Mouse (Mus musculus): ENCODE measurements around the gene Adcy7.

DNA sequence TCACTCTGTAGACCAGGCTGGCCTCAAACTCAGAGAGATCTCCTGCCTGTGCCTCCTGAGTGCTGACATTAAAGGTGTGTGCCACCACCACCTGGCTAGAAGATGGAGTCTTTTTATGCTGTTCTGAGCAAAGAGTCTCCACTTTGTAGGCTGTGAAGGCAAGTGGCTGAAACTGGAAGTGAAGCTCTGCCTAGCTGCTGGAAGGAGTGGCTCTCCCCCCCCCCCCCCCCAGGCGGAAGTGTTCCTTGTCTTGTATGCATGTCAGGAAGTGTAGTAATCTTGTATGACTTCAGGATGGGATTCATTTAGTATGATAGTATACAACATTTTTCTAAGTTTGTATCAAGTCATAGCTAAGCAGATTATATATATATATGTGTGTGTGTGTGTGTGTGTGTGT, 43.4 kb upstream of the Adcy7 start:
- TF ChIP-seq CTCF (IDR thresholded peaks at IDR 0.05; ENCODE audit: low read depth, low read length) (no peak), POLR2A (IDR thresholded peaks at IDR 0.05; ENCODE audit: extremely low read depth, insufficient read depth, low read length) (no peak)
